Mouse (Mus musculus) CH12.LX (cell line): ENCODE measurements around the gene Dnajc11.

Experiments
- CTCF ChIP-seq, 2 experiments: IDR thresholded peaks in 1 of 2; conservative IDR thresholded peaks in 1 of 2; 2 replicates each; pipeline ENCODE4 v1.5.1; 2011 to 2012; ENCODE audit warnings: low read depth in 2 of 2, low read length in 2 of 2, improper control_type of control experiment in 1 of 2, inconsistent platforms in 1 of 2, mild to moderate bottlenecking in 1 of 2, moderate library complexity in 1 of 2
- MXI1 ChIP-seq: IDR thresholded peaks from 2 replicates; pipeline ENCODE4 v1.6.1; 2011; ENCODE audit warnings: mild to moderate bottlenecking, low read depth, low read length, improper control_type of control experiment

GRCm38 (mm10) chr4:151975441-151975840 is 42.0 kb downstream of the Dnajc11 start:
- no peak for TF ChIP-seq MXI1
- peak; percentile 51 to 85 for TF ChIP-seq CTCF (conservative IDR thresholded peaks at IDR 0.05 in 1 of 2, IDR thresholded peaks at IDR 0.05 in 1 of 2; ENCODE audit: low read depth in 2 of 2, low read length in 2 of 2)
